Mouse (Mus musculus): ENCODE results near the gene Cpt1a.
A peak's percentile ranks its signal among the peaks of the same experiment; 100 is the strongest.

Gene Cpt1a

GRCm38 (mm10) chr19:3365089-3365488 is 43.0 kb downstream of the Cpt1a start:
- DNase-seq (ENCODE audit: low spot score in 2 of 2): no peak

DNA sequence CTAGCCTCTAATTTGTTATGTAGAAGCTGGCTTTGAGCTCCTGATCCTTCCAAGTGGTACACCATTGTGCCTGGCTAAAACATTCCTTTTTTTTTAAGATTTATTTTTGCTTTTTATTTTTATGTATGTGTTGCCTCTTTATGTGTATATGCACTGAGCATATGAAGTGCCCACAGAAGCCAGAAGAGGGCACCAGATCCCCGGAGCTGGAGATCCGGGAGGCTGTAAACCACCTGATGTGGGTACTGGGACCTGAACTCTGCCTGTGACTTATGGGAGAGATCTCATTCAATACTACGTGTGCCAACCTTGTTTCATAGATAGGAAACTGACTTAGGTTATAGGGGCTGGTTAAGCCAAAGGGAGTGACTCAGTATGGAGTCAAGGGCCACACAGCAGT is 46.1 kb downstream of the Cpt1a start:
- no peak for DNase-seq (ENCODE audit: low spot score in 2 of 2)

DNA sequence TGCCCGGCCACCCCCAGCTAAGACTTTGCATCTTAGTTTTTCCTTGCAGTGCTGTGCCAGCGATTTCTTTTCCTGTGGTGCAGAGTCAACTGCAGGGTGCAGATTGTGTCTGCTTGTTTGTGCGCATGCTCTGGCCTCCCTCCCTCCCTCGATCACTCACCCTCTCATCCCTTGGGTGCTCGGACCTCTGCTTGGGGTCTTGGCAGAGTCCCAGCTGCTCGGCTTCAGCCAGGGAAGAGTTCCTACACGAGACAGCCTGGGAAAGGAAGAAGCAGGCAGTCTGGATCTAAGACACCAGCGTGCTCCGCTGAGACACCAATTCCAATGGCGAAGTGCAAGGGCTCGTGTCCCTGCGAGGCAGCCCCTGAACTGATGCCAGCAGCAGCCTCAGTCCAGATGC is 51.2 kb downstream of the Cpt1a start:
- no peak for DNase-seq (ENCODE audit: low spot score in 2 of 2)

DNA sequence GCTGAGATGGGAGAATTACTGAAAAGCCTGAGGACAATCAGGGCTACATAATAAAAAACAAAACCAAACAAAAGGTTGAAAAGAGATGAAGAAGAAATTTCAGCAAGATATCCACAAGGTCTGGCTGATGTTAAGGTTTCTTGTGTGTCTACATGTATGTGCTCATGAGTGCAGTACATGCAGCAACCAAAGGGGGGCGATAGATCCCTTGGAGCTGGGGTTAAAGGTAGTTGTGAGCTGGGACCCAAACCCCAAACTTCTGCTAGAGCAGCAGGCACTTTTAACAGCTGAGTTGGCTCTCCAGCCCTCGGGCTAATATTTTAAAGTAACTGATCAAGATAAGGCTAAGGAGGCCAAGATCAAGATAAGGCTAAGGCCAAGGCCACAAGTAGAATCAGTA is 51.9 kb downstream of the Cpt1a start:
- peak in 1 of 2 experiments; percentile 48 for DNase-seq (ENCODE audit: low spot score in 2 of 2)

- no peak for DNase-seq (ENCODE audit: low spot score in 2 of 2)
These were observed 53.9 kb downstream of the Cpt1a start for GRCm38 (mm10) chr19:3375945-3376495.

- peak in 1 of 2 experiments; percentile 45 for DNase-seq (ENCODE audit: low spot score in 2 of 2)
These were observed 55.0 kb downstream of the Cpt1a start for GRCm38 (mm10) chr19:3376966-3377715.

- DNase-seq (ENCODE audit: low spot score in 2 of 2): no peak
These were observed 56.5 kb downstream of the Cpt1a start for GRCm38 (mm10) chr19:3378614-3379013.

GRCm38 (mm10) chr19:3388061-3388460 is 65.9 kb downstream of the Cpt1a start:
- DNase-seq (ENCODE audit: low spot score in 2 of 2): peak in 1 of 2 experiments; percentile 31

DNA sequence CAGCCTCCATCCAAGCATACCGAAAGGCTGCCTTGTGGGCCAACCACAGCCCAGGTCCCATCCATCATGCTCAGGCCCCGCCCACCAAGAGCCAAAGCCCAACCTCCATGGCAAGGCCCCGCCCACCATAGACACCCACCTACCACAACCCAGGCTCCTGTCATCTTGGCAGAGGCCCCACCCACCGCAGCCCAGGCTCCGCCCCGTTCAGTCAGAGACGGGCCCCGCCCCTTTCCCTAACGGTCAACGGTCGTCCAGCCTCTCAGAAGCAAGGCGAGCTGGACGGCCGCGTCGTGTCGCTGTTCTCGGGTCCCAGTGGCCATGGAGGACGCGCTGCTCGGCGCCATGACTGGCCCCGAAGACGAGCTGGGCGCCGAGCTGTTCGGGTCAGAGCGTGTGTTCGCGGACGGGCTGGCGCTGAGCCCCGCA is 66.5 kb downstream of the Cpt1a start, which contains the start of gene Tesmin:
Gene Tesmin, plus strand, starts transcription at position 229 of the 429 bp plus-strand sequence.
- peak; percentile 79 to 93 for DNase-seq (ENCODE audit: low spot score in 2 of 2)

- peak; percentile 87 to 92 for DNase-seq (ENCODE audit: low spot score in 2 of 2)
These were observed 67.0 kb downstream of the Cpt1a start for GRCm38 (mm10) chr19:3389089-3389488.

DNA sequence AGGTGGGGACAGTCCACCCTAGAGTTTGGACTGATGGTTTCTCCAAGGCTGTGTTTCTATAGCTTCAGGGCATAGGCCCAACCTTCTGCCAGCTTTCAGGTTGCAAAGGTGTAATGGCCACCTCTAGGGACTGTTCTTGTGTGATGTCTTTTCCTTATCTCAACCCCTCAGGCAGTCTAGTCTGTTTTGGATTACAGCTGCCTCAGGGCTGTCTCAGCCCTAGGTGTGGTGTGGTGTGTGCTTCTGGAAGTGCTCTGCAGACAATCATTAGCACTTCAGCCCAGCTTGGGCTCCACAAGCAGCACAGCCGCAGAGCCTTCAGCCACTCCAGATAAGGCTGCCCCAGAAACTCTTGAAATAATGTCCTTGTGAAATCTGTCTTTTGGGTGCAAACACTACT is 70.2 kb downstream of the Cpt1a start:
- peak in 1 of 2 experiments; percentile 21 for DNase-seq (ENCODE audit: low spot score in 2 of 2)

DNA sequence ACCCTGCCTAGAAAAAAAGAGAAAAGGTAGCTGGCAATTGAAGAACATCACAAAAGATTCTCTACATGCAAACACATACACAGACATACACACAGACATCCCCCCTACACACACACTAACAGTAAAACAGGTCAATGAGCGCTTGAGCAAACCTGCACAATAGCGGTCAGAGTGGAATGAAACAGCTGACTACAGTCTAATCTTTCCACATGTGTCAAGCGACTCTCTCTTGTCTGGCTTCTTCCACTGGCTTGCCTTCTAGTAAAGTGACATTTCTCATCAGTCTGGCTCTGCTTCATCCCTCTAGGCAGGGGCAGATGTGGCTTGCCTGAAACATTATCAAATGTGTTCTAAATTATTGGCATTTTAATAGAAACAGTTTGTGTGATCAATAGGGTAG is 72.1 kb downstream of the Cpt1a start:
- DNase-seq (ENCODE audit: low spot score in 2 of 2): no peak

DNA sequence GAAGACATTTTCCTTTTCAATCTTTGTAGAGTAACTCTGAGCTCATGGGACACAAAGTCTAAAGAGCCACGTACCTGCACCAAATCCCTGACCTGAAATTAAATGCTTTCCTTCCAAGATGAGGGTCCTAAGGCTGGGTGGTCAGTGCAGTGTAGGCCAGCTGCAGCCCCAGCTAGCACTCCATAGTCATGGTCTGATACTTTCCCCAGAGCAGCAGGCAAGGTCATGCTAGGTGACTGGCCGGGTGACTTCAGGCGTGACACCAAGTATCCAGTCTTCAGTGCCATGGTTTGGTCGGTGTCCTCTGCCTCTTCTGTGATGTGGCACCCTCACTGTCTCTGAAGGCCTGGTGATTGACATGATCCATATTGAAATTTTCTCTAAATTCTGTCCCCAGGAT is 77.9 kb downstream of the Cpt1a start:
- DNase-seq (ENCODE audit: low spot score in 2 of 2): no peak

DNA sequence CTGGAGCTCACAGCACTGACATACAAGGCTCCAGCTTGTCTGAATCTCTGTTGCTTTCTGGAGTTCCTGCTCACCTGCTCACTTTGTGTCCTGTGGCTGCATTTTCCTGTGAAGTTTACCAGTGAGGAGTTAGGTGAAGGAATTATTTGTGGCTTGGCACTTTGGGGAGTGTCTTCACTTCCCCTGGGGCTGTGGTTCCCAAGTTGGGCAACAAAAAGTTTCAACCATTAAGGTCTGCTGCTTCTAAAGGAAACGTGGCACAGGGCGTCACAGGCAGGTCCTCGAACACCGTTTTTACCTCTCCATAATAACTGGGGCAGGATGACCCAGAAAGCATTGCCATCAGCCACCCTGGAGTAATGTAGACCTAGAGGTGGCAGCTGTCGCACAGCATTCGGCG is 79.4 kb downstream of the Cpt1a start:
- DNase-seq (ENCODE audit: low spot score in 2 of 2): no peak

DNA sequence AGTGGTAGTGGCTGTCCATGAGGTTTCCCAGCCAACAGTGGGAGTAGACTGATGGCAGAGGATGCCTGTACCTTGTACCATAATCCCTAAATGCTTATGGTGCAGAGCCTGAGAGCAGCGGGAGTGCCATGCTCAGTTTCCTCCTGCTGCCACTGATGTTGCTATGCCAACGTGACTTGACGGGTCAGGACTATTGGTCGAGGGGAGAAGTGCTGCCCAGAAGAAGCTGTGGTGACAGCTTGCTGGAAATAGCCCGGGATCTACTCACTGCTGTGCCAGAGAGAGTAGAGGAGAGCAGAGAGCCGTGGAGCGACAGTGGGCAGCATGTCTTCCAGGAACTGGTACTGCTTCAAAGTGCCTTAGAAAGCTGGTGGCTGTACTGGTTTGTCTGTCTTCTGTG is 79.8 kb downstream of the Cpt1a start:
- DNase-seq (ENCODE audit: low spot score in 2 of 2): no peak

GRCm38 (mm10) chr19:3402390-3402789 is 80.3 kb downstream of the Cpt1a start:
- no peak for DNase-seq (ENCODE audit: low spot score in 2 of 2)

DNA sequence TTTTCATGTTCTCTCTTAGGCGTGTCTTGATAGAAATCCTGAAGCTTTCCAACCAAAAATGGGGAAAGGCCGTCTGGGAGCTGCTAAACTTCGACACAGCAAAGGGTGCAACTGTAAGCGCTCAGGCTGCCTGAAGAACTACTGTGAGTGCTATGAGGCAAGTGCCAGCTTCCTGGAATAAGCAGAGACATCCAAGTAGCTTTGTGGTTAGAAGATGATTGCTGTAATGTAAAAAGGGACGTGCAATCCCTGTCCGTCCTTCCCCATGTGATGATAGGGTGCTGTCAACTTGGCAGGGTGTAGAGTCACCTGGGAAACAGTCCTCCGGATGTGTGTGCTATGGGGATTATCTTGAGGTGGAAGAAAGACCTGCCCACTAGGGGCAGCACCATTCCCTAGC is 81.9 kb downstream of the Cpt1a start:
- no peak for DNase-seq (ENCODE audit: low spot score in 2 of 2)

- DNase-seq (ENCODE audit: low spot score in 2 of 2): no peak
These were observed 83.6 kb downstream of the Cpt1a start for GRCm38 (mm10) chr19:3405531-3406281.

GRCm38 (mm10) chr19:3414268-3414733 is 92.2 kb downstream of the Cpt1a start, which contains the start of gene Gal:
TSS of gene Gal (minus strand) at chr19:3414544.
- DNase-seq (ENCODE audit: low spot score in 2 of 2): peak in 1 of 2 experiments; percentile 23

DNA sequence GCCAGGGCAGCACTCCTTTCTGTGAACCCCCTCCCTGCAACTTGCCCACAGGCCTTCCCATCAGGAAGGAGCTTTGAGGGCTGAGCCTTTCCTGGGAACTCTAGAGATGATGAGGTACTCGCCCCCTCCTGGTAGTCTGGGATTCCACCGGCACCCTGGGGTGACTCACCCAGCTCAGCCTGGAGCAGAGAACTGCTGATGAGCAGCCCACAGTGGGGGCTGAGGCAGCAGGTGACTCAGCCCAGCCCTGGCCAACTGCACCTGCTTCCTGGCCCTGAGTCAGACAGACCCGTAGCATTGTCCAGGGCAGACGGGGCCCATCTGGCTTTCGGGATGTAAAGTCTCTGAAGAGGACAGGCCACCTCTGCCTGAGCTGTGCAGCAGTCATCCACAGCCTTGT is 97.1 kb downstream of the Cpt1a start:
- DNase-seq (ENCODE audit: low spot score in 2 of 2): no peak

GRCm38 (mm10) chr19:3422488-3422887 is 100.4 kb downstream of the Cpt1a start:
- no peak for DNase-seq (ENCODE audit: low spot score in 2 of 2)

GRCm38 (mm10) chr19:3422981-3423380 is 100.8 kb downstream of the Cpt1a start:
- no peak for DNase-seq (ENCODE audit: low spot score in 2 of 2)

Data from spleen, postnatal 10 days (tissue).